Mouse (Mus musculus) skeletal muscle tissue, adult 2 months (tissue): ENCODE measurements around the gene Bmp2k.
A peak's percentile ranks its signal among the peaks of the same experiment; 100 is the strongest.
"Not testable (repeated sequence)": the region's sequence is repeated elsewhere in the genome, so short reads cannot be mapped to it uniquely, and the experiment has no call there.

Experiments used
- DNase-seq: peaks from one replicate; pipeline ENCODE4 v3.0.0-alpha.2; 2012; ENCODE audit warnings: low read depth, low spot score

Bmp2k gene

DNA sequence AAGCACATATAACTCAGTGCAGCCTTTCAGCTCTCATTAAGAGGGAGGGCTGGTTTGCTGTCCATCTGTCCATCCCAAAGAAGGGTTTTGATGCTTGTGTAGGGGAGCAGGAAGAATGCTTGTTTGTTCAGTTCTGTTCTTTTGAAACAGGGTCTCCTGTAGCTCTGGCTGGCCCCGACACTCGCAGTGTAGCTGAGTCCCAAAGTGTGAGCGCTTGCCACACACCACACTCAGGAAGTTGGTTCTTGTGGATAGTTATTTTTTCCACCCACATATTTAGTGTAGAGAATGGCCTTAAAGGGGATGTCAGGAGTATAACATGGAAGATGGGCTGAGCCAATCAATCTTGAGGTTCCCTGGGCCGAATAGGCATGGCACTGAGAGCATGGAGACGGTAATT, 4.1 kb downstream of the Bmp2k start:
- no peak for DNase-seq

DNA sequence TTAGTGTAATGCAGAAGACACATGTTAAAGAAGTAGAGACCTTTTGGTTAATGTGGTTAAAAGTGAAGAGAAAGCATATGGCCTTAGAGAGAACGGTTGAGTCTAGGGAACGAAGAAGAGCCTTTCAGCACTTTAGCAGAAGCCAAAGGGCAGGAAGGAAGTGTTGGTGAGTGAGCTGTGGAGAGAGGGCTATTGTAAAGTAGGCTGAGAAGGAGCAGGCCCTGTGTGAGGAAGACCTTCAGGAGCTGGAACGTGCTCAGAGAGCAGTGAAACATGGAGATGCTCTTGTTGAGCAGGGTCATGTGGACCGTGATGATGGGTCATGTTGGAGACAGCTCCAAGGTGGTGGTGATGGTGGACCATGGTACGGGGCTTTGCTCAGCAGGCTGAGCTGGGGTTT, 4.8 kb downstream of the Bmp2k start:
- no peak for DNase-seq

DNA sequence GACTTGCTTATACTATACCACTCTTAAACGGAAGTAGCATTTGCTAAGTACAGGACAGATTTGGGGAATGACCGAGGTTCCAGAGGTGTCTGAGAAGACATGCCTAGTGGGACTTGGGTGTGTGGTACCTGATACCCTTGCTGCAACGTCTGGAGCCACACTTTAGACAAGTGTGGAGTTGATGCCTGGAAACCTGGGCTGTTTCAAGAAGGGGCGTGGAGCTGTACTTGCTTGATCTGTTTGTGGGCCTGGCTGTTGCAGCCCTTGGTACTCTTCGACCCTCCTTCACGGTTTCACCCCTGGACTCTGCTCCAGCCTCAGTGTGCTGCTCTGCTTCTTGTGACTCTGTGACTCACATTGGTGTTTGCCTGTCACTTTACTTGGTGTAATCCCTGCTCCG, 5.4 kb downstream of the Bmp2k start:
- DNase-seq: no peak

DNA sequence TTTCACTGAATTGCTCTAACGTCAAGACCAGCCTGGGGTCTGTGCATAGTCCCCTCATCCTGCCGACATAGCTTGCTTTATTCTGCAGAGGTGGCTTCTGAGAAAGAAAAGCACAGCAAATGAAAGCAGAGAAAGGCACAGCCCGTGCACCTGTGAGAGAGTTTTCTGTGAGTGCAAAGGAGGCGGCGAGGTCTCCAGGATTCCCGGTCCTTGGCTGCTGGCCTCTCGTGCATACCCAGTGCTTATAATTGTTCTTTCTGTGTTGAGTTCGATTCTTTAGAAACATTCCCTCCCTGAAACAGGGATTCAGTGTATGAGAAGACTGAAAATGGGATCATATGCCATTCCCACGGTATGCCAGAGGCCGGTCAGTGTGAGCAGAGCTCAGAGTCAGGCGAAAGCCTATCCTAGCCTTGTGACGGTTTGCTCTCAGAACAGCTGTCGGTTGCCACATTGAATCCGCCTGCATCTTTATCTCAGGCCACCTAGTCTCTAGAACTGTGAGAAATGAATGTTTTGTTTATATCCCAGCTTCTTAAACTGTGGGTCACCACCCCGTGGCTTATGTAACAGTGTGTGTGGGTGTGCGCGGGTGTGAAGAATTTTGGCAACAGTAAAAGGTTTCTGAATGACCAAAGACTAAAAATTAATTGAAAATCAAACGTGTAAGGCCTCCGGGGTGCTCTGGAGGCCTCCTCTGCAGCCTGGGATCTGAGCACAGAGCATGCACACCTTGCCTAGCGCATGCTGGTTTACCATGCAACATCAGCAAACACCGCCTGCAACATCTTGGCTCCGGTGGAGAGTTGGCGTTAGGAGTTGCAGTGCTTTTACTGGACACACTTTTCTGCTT, 6.9 kb downstream of the Bmp2k start:
- no peak for DNase-seq

DNA sequence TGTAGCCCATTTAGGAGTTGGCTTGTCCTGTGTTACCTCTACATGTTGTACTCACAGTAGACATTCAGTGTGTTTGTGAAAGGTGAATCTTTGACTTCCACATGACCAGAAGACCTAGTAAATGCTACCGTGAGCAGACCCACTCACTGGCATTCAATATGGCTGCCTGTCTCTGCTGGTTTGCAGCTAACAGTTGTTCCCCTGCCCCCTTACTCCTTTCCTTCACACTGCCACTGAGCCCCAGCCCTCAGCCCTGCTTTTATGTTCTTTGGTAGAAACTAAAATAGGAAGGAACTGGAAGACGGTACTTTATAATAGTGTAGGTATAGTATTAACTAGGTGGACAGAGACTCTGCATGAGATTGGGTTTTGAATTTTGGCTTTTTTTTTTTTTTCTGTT, 8.4 kb downstream of the Bmp2k start:
- no peak for DNase-seq

DNA sequence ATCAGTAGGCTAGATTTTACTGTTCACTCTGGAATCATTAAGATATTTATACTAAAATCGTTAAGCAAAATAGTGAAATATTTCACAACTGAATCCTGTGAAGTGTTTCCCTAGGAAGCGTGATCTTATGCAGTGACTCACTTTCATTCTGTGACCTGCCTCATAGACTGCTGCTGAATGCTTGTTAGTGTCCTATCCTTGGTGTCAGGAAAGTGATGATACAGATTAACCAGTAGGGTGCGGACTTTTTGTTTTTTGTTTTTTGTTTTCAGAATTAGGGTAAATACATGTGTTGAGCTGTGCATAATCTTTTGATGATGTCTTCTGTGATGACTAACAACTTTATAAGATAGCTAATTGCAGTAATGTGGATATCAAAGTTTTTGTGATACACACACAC, 9.4 kb downstream of the Bmp2k start:
- no peak for DNase-seq

DNA sequence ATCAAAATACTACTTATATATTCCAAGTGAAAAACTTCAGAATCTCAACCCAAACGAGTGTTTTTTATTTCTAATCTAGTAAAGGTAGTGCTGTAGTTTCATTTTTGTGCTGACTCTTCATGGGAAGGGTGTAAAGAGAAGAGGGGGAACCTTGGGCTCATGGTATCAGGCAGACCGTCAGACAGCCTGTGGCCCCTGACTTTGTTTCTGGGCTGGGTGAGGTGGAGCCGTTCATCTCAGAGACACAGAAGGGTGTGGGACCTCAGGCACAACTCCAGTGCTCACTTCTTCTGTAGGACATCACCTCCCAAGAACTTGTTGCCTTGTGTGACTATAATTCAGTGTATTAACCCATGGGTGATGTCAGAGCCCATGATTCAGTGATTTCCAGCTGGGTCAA, 10.0 kb downstream of the Bmp2k start:
- DNase-seq: no peak

DNA sequence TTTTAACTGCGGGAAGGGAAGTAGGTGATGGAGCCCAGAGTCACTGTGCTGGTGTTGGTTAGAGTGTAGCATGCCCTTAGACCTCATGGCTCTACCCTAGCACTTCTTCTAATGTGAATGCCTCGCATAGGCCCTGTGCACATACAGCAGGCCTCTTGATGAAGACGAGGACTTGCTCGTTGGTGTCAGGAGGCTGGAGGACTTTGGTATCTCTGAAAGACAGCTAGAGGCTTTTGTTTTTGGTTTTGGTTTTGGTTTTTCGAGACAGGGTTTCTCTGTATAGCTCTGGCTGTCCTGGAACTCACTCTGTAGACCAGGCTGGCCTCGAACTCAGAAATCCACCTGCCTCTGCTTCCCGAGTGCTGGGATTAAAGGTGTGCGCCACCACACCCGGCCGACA, 11.7 kb downstream of the Bmp2k start:
- not testable (repeated sequence) for DNase-seq

DNA sequence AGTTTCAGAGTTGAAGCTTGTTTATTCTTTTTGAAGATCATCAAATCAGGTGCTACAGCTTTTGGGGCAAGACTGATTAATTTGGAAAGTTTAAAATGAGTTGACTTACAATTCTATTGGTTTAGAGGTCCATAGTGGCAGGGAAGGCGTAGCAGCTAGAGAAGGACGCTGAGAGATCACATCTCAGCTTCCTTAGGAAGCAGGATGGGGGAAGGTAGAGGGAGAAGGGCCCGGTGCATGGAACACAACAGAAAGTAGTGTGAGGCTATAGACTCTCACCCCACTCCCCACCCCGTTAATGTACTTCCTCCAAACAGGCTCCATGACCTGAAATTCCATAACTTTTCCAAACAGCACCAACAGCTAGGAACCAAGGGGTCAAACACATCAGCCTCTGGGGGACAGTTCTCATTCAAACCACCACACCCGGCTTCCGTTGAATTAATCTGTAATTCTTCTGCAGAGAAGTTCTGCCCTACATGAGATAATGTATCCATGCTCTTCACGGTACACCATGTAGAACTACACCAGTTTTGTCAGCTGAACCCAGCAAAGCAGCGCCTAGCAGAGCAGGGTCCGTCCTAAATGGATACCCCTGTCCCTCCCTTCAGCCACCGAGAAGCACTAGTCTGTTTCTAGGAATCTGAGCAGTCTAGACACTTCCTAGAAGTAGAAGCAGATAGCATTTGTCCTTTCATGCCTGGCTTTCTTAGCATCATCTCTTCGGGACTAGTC, 12.3 kb downstream of the Bmp2k start:
- DNase-seq: no peak

DNA sequence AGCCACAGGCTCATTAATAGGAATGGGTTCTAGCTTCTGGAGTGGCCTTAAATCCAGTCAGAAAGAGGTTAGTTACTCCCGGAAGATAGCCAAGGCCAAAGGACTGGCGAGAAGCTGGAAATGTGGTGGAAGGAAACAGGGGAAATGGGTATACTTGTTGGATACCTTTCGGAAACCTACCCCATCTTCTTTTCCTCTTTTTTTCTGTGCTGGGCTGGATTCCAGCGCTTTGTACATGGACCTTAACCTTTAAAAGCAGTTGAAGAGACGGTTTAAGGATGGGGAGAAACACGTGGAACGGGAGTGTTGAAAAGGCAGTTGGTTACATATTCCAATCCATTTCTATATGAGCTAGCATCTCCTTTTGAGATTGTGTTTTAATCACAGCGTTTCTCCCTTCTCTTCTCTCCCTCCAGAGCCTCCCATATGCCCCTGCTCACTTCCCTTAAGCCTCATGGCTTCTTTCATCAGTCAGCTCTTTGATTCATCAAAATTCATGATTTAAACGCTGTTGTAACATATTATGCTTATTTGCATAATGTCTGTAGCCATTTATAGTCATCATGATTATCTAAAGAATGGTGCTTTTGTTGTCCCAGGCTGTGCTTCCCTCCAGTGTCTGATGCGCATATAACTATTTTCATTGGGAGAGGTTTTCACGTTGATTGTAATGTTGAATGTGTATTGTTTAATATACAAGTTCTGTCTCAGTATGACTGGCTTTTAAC, 18.5 kb downstream of the Bmp2k start:
- no peak for DNase-seq

DNA sequence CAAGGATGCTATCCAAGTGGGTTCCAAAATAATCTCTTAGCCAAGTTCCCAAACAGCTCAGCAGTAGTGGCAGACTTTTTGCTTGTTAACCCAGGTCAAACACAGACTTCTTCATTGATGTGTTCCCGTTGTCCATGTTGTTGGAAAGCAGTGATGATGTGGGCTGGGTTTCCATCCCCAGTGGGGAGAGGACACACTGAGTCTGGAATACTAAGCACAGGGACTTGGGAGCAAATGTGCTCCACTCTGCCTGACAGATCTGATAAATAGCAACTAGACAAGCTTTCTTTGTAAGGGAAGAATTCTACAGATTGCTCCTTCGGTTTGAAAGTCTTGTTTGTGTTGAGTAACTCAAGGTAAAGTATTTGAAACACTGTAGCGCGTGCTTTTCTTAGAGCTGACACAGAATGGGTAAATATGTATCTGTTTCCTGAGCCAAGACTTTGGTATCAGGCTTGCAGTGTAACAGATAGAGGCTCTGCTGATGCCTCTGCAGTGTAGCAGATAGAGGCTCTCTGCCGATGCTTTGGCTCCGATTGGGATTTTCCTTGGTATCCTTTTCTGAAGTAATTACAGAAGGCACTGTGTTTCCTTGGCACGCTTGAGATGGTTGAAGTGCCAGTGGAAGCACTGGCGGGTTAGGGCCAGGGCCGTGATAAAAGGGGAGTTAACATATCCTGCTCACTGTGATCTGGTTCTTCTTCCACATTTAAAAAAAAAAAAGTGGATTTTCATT, 19.5 kb downstream of the Bmp2k start:
- DNase-seq: no peak

DNA sequence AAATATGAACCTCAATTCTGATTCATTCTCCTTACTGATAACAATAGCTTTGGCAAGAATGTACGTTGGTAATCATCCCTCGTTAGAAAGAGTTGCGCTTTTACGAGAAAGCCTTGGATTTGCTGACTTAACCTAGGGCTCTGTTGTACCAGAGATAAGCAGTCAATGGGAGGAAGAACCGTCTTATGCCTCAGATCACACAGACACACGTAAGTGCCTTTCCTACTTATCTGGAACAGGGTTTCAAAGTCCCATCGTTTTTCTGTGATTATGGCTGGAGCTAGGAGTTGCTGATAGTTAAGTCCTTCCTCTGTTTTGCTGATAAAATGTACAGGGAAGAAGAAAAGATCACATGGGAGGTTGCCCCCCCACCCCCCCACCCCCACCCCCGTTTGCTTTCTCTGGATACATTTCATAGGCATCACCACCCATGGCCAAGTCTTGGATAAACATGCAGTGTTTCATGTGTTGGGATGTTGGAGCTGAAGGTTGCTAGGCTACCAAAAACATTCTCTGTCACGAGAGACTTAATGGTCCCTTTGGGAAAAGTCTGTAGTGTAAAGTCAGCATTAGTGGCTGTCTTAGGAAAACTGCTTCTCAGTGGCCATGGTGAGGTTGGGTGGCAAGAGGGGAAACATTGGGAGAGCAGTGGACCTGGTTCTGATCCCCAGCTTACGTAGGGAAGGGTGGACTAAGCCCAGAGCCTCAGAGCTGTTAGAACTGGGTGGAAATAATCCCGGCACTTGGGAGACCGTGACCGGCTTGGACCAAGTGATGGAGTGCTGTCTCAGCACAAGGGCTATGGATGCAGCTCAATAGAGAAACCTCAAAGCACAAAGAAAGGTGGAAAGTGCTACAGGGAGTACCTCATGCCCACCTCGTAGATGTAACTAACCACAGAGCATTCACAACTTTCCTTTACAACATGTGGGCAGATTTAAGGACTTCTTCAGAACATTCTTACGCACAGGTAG, 25.1 kb downstream of the Bmp2k start:
- DNase-seq: peak; percentile 21

DNA sequence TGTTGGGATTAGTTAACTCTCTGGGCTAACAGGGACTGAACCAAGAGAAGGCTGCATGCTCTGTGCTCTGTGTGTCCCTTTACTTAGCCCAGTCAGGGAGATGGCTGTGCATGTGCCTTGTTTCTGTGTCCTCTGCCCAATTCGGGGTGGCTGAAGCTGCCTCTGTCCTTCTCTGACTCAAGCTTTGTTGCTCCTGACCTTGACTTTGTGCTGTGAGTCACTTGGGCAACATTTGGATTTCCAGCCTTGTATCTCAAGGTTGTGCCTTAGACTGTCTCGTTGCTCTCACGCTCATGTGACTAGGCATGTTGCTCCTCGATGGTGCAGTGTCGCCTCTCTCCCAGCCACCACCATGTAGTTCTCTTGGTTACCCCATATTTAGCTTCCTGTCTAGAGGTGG, 27.3 kb downstream of the Bmp2k start:
- no peak for DNase-seq

DNA sequence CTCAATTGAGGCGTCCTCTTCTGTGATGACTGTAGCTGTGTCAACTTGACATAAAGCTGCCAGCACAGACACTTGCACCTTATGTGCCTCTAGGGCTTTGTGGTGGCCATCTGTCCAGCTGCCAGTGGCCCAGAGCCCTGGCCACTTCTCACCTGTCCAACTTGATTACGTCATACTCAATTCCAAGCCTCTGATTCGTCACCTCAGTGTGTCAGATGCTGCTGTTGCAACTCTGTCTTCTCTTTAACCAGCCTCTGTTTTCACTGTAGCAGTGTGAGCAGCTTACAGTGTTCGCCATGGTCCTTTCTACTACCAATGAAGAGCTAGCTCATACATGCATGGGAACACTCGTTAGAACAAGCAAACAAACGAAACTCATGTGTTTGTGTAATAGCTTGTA, 28.2 kb downstream of the Bmp2k start:
- DNase-seq: no peak

DNA sequence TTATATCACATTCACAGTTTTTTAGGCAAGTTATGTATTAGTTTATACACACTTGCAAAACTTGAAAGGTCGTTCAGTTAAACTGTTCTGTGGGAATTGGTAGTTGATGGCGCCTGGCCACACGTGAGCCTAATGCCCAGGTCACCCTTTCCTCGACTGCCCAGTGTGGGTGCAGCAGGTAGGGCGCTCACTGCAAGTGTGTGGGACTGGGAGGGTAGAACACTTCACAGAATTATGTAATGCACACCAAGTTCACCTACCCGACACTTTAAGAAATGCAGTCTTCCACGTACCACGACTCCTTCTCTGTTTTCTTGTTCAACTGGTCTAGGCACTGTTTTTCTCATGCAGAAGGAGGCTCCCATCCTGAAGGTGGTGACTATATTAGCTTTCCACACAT, 30.5 kb downstream of the Bmp2k start:
- DNase-seq: no peak

DNA sequence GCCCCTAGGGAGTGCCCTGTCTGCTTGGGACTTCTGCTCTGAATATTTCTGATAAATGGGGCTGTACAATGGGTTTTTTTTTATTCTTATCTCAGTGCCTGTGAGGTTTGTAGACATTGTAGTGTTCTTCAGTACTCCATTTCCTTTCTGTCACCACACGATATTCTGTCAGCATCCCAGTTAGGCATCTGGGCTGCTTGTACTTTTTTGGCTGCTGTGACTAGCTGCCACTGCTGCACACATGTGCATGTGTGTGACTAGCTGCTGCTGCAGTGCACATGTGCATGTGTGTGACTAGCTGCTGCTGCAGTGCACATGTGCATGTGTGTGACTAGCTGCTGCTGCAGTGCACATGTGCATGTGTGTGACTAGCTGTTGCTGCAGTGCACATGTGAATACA, 31.4 kb downstream of the Bmp2k start:
- DNase-seq: not testable (repeated sequence)

DNA sequence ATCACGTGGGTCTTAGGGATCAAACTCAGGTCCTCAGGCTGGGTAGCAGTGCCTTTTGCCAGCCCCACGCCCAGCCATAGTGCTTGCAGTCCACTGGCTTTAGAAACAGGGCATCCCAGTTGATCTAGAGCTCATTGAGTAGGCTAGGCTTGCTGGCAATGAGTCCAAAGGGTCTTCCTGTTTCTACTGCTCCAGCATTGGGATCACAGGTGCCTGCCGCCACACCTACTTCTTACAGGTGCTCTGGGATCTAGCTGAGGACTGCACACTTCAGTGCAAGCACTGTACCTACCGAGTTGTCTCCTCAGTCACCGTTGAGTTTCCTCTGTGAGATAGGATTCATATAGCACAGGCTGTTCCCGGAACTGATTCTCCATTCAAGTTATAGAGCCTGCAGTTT, 34.3 kb downstream of the Bmp2k start:
- DNase-seq: no peak

DNA sequence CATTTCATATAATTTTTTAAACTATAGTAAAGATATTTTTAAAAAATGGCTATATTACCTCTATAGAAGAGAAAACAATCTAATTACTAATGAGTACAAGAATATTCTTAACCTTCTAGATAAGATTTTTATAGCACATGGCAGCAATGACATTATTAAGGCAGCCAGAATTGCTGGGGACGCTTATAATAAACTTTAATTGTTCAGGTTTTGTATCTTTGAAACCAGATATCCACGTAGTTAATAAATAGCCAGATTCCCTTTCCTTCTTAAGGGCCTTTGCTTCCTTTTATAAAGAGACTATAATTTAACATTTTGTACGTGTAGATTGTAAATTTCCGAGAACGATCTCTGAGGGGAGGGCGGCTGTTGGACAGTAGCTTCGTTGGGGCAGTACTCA, 47.8 kb downstream of the Bmp2k start:
- no peak for DNase-seq

DNA sequence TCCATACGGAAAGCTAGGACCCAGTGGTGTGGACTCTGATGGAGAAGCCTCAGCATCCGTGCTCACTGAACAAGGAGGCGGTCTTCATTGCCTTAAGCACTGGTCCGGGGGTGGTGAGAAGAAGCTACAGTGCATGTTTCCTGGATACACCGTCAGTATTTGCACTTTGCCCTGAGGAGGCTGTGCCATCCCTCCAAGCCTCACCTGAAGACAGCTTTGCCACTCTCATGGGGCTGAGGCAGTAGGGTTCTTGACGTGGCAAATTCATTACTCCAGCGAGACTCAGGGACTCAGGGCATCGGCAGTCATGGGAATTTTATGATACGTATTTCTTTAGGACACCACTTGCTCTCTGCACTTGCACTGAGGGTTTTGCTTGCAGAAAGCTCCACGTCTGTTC, 49.2 kb downstream of the Bmp2k start:
- DNase-seq: no peak

DNA sequence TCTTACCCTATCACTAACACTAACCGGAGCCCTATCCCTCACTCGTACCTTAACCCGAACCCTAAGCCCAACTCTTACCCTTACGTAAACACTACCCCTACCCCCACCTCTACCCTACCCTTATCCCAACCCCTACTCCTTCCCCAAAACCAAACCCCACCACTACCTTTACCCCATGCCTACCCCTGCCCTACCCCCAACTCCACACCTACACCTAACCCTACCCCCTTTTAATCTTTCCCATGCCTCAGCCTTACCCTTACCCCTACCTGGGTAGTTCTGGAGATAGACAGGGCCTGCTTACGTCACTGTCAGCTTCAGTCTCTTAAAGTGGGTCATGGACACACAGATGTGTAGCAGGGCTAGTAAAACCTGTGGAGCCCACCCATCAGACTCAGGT, 51.4 kb downstream of the Bmp2k start:
- no peak for DNase-seq

DNA sequence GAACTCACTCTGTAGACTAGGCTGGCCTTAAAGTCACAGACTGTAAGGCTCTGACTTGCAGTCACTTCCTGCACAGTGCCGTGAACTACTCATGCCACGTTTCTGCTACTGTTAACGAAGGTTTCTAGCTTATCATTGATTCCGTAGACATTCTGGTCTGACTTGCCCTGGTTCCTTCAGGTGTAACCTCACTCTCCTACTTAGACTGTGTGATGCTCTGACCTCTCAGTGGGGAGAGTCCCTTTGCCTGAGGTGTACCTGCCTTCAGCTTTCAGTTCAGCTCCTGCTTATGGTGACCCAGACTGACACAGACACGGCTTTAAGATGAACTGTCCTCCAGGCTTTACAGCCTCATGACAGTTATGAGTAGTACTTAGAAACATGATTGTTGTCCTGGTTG, 56.7 kb downstream of the Bmp2k start:
- no peak for DNase-seq
